Mouse (Mus musculus): ENCODE measurements around the gene Mab21l3. TPM values are rescaled to one million over a fixed set of nuclear protein-coding genes. Genes with fewer than 3 reads are reported as not detected.

Mab21l3 gene
- total RNA-seq, 2 experiments from 2014 or later: 0.22 TPM; not detected in 1

- no peak for DNase-seq (ENCODE audit: low spot score in 2 of 2)
- no peak overlapping the region for H3K4me3 ChIP-seq
- TF ChIP-seq CTCF (conservative IDR thresholded peaks at IDR 0.05): no peak
- H3K27ac ChIP-seq: no peak overlapping the region
Measured at GRCm38 (mm10) chr3:101871951-101872350, 23.2 kb upstream of the Mab21l3 start.

DNA sequence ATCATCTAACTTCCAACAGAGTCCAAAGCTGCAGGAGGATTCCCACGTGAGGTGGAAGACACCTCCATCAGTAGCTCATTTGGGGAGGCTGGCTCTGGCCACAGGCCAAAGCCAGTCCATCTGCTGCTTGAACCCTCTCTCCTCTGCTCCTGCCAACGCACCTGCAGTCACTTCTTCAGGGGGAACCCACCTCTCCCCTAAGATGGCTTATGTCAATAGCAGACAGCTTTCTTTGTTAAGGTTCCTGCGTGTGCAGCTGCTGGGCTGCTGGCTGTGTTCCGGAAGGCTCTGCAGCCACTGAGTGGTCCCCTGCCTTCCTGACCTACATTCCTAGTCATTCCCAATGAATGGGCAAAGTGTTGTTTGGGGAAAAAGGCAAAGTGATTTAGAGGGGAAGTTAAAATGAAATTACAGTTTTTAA, 18.3 kb upstream of the Mab21l3 start:
- Histone ChIP-seq H3K27ac (no peak overlapping the region), H3K4me3 (no peak overlapping the region)
- TF ChIP-seq CTCF (conservative IDR thresholded peaks at IDR 0.05): no peak
- no peak for DNase-seq (ENCODE audit: low spot score in 2 of 2)

DNA sequence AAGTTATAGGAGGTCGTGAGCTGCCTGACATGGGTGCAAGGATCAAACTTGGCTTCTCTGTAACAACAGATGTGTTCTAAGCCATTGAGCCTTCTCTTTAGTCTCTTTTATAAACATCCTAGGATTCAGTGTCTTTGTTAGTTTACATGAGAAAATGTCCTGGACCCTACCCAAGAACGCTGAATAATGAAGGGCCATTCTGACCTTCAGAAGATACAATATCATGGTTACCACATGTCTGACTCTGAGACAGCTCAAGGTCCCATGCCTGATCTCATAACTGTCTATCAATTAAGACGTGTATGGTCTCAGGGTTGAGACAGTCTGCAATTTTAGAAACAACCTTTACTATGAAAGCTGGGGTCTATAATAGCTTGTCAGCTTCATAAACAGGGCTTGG, 13.1 kb upstream of the Mab21l3 start:
- no peak for TF ChIP-seq CTCF (conservative IDR thresholded peaks at IDR 0.05)
- DNase-seq (ENCODE audit: low spot score in 2 of 2): no peak
- no peak overlapping the region for H3K4me3 ChIP-seq
- no peak overlapping the region for H3K27ac ChIP-seq

DNA sequence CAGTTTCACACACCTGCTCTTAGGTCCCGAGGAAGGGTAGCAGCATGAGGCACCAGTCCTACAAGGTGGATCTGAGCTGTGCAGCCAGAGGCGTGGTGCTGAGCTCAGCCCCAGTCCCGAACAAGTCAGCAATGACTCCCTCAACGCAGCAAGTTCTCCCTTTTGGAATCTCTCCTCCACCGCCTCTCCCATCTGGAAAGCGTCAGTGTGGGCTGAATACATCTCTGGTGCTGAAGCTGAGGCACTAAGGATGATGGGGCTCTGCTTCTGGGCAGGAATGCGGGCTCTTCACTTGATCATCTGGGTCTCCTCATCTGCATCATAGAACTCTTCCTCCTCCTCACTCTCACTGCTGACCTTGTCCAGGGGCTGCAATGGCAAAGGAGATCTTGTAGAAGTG, 11.4 kb upstream of the Mab21l3 start:
- no peak overlapping the region for H3K4me3 ChIP-seq
- peak; percentile 42 to 49 for DNase-seq (ENCODE audit: low spot score in 2 of 2)
- no peak for TF ChIP-seq CTCF (conservative IDR thresholded peaks at IDR 0.05)
- peak overlapping the region; percentile 43; the same call in 1 of the 2 replicates for H3K27ac ChIP-seq

- no peak for TF ChIP-seq CTCF (conservative IDR thresholded peaks at IDR 0.05)
- no peak for DNase-seq (ENCODE audit: low spot score in 2 of 2)
- Histone ChIP-seq H3K4me3 (no peak overlapping the region), H3K27ac (peak overlapping the region; percentile 28; the same call in 1 of the 2 replicates)
Measured at GRCm38 (mm10) chr3:101859740-101860139, 11.0 kb upstream of the Mab21l3 start.

GRCm38 (mm10) chr3:101854075-101854474, 5.3 kb upstream of the Mab21l3 start:
- H3K4me3 ChIP-seq: no peak overlapping the region
- TF ChIP-seq CTCF (conservative IDR thresholded peaks at IDR 0.05): no peak
- H3K27ac ChIP-seq: no peak overlapping the region
- no peak for DNase-seq (ENCODE audit: low spot score in 2 of 2)

DNA sequence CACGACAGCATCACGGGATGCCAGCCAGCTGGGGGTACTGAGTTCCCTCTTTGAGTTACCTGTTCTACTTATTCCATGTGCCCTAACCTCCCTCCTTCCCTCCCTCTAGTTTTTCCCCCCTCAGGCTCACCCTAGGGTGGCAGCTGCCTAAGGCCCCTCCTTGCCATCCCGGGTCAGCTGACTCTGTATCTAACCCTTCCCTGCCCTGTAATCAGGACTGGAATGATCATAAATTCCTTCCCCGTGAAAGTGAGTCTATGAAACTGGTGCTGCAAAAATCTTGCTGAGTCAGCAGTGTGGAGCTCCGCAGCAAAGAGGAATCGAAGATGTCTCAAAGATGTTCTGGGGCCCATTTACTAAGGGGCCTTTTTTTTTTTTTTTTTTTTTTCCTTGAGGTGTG, 2.6 kb upstream of the Mab21l3 start:
- TF ChIP-seq CTCF (conservative IDR thresholded peaks at IDR 0.05): no peak
- DNase-seq (ENCODE audit: low spot score in 2 of 2): no peak
- H3K4me3 ChIP-seq: no peak overlapping the region
- no peak overlapping the region for H3K27ac ChIP-seq

- TF ChIP-seq CTCF (conservative IDR thresholded peaks at IDR 0.05): no peak
- Histone ChIP-seq H3K4me3 (no peak overlapping the region), H3K27ac (no peak overlapping the region)
- no peak for DNase-seq (ENCODE audit: low spot score in 2 of 2)
Measured at GRCm38 (mm10) chr3:101846096-101846495, 2.7 kb downstream of the Mab21l3 start.

- no peak for DNase-seq (ENCODE audit: low spot score in 2 of 2)
Measured at GRCm38 (mm10) chr3:101842372-101843094, 6.2 kb downstream of the Mab21l3 start.

GRCm38 (mm10) chr3:101839327-101839726, 9.4 kb downstream of the Mab21l3 start:
- peak; percentile 50 for TF ChIP-seq CTCF (conservative IDR thresholded peaks at IDR 0.05)
- no peak overlapping the region for H3K4me3 ChIP-seq
- H3K27ac ChIP-seq: no peak overlapping the region
- no peak for DNase-seq (ENCODE audit: low spot score in 2 of 2)

More at GRCm38 (mm10) chr3:101842372-101843094, 6.2 kb downstream of the Mab21l3 start:
- no peak overlapping the region for H3K4me3 ChIP-seq
- no peak for TF ChIP-seq CTCF (conservative IDR thresholded peaks at IDR 0.05)
- H3K27ac ChIP-seq: no peak overlapping the region

DNA sequence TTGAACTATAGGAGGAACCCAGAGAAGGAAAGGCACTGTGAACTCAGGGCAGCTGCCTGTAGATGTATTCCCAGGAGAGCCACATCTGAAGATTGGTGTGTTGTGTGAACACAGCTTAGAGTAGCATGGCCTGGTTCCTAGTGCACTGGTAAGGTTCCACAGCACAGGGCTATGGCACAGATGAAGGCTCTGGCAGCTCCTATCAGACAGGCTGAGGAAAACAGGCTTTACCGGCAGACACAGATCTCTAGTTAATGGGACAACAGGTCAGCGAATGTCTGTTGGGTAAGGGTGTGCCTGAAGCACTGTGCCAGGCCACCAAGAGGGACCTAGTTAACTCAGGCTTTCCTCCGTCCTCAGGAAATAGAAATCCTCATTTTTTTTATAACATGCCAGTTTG, 11.8 kb downstream of the Mab21l3 start:
- H3K27ac ChIP-seq: no peak overlapping the region
- DNase-seq (ENCODE audit: low spot score in 2 of 2): no peak
- H3K4me3 ChIP-seq: no peak overlapping the region
- TF ChIP-seq CTCF (conservative IDR thresholded peaks at IDR 0.05): no peak

DNA sequence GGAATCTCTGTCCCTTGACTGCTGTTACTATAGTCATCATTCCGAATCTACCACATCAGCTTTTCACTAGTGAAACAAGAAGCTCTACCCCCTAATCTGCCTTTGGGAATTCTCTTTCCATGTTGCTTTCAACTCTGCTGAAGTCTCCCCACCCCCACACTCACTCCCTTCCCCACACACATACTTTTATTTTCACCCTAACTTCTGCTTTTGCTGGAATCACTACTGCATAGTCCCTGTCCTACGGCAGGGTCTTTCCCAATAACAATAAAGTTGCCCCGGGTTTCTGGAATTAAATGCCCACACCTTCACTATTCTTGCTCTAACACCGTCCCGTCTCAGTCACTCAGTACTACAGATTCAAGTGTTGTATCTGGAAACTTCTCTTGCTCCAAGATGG, 12.2 kb downstream of the Mab21l3 start:
- no peak for DNase-seq (ENCODE audit: low spot score in 2 of 2)
- H3K4me3 ChIP-seq: no peak overlapping the region
- no peak overlapping the region for H3K27ac ChIP-seq
- TF ChIP-seq CTCF (conservative IDR thresholded peaks at IDR 0.05): no peak

DNA sequence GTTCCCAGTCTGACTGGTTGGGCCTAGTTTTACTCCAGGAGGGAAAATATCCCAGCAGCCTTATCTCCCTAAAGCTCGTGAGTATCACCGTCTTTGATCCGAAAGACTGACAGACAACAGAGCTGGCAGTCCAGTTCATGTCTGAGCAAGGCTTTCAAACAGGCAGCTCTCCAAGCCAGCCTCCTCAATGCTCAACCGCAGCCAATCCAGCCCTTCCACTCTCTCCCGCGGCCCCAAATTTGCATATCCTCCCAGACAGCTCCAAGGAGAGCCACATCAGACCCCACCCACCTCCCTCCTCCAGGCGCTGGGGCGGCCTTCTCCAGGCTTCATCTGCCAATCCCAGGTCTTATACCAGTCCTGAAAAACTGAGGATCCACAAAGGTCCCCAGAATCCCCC, 12.7 kb downstream of the Mab21l3 start:
- TF ChIP-seq CTCF (conservative IDR thresholded peaks at IDR 0.05): no peak
- DNase-seq (ENCODE audit: low spot score in 2 of 2): peak in 1 of 2 experiments; percentile 35
- no peak overlapping the region for H3K27ac ChIP-seq
- H3K4me3 ChIP-seq: no peak overlapping the region

DNA sequence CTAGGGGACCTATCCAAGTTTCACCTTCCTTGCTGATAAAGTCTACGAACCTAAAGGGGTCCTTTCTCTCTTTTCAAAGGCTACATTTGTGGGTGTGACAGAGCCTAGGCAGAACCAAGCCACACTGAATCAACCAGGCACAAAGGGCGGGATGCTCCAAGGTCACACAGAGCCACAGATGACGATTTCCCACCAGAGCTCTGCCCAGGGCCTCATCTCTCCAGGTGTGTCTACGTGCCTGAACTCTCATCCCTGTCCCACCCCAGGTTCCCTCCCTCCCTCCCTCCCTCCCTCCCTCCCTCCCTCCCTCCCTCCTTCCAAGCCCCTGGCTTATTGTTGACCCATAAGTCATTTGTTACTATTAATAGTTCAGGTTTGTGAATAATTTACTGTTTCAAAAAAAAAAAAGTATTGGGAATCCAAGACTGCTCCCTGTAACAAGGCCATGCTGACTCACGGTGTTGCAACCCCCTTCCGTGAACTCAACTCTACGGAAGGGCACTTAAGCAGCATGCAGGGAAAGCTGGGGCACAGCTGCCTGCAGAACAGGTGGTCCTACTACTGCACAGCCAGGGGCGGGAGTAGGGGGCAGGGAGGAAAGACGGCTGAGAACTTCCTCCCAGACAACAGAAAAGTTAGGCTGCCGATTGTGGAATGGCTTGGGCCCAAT, 17.4 kb downstream of the Mab21l3 start:
- DNase-seq (ENCODE audit: low spot score in 2 of 2): no peak
- Histone ChIP-seq H3K4me3 (no peak overlapping the region), H3K27ac (no peak overlapping the region)
- TF ChIP-seq CTCF (conservative IDR thresholded peaks at IDR 0.05): no peak
